Mouse (Mus musculus) olfactory bulb, adult 2 months (tissue): ENCODE results near the gene Cyp2f2.

ENCODE experiments used
- CTCF ChIP-seq: fragments of 200-500 bp; IDR thresholded peaks from 2 replicates; pipeline ENCODE4 v1.5.1; 2012; ENCODE audit warnings: low read depth, mild to moderate bottlenecking, low read length, moderate library complexity; ENCODE audit not compliant: insufficient read depth
- POLR2A ChIP-seq: fragments of 200-500 bp; IDR thresholded peaks from 2 replicates; pipeline ENCODE4 v1.6.1; 2012; ENCODE audit warnings: mild to moderate bottlenecking, low read depth, low read length, moderate library complexity; ENCODE audit not compliant: insufficient read depth

GRCm38 (mm10) chr7:27180036-27180435, 60.3 kb downstream of the Cyp2f2 start:
- TF ChIP-seq POLR2A: no peak
- no peak for TF ChIP-seq CTCF
